Mouse (Mus musculus): ENCODE measurements at regions not wholly inside any gene's neighbourhood (a gene's known extent, or its start where the extent isn't known, plus 50 kb on each side); places are given as distances from the start of the nearest gene placed in this dataset.
A peak's percentile ranks its signal among the peaks of the same experiment; 100 is the strongest.

DNA sequence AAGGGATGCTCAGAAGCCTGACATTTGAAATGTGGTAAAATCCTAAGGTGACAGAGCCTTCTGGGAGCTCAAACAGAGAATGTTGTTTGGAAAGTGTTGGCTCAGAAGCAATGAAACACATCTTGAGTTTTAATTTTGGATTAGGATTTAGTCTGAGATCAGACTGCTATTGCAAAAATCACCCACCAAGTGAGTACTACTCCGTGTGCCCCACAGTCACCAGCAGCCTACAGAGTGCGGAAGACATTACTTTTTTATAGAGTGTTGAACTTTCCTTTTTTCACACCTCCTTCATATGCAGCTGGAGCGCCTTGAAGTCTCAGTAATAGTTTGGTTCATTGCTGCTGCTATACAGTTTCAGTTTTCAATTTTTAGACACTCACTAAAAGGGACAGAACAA is 805.1 kb upstream of the Pcdh17 start:
- peak in 1 of 2 experiments; percentile 11 for DNase-seq (ENCODE audit: extremely low spot score in 1 of 2, low spot score in 2 of 2)
- no peak for TF ChIP-seq CTCF (IDR thresholded peaks at IDR 0.05)
- Histone ChIP-seq H3K27ac (no peak overlapping the region; the same call in 1 of the 2 replicates), H3K4me3 (no peak overlapping the region)
- intact Hi-C loops (cut with DNase I) = loop anchor here (2.0 kb wide), 1 partner anchor 392 kb away; no protein-coding TSS in a partner anchor

DNA sequence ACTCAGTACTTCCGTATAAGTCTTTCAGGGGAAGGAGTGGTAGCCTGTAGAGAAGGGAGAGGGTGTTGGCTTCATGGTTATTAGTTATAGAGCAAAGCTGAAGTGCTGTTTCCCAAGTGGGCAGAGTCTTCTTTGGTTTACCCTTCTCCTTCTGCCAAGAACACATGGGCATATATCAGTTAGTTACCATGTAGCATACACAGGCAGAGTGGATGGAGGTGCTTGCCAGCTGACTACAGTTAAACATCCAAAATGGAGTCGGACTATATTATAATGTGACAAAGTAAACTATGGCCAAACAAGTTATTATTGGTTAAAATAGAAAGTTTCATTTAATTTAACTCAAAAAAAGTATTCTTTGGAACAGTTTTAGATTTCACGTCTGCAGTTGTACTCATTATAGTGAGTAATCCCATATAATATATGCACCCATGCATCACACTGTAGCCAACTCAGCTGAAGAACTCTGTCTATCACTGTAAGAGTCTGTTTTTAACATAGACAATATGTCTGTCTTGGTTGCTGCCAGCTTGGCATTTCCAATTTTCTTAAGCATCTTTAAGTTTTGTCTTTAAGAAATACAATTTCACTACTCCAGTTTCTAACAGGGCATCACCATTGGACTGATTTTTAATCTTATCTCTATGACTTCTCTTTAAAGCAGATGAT is 803.4 kb upstream of the Pcdh17 start:
- H3K4me3 ChIP-seq = no peak overlapping the region
- DNase-seq (ENCODE audit: extremely low spot score in 1 of 2, low spot score in 2 of 2) = no peak
- intact Hi-C loops (cut with DNase I) = loop anchor here (2.0 kb wide), 1 partner anchor 393 kb away; no protein-coding TSS in a partner anchor
- TF ChIP-seq CTCF (IDR thresholded peaks at IDR 0.05) = no peak
- H3K27ac ChIP-seq = no peak overlapping the region

DNA sequence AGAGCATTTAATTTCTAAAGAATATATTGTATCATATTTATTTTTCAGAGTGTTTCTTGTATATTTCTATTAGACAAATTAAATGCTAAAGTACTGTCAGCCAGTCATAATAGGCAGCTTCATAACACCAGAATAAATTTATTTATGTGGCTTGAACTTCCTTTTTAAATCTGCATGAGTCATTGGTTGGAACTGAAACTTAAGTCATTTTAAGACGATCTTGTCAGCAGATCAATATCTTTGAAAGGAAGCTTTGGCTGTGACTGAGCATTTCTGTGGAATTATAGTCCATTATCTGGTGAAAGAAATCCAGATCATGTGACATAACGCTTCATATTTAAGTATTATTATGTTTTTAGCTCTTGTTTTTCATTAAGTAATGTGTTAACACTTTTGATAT is 794.7 kb upstream of the Pcdh17 start:
- no peak overlapping the region for H3K4me3 ChIP-seq
- intact Hi-C loops (cut with DNase I) = no loop called here
- no peak overlapping the region for H3K27ac ChIP-seq
- TF ChIP-seq CTCF (IDR thresholded peaks at IDR 0.05) = no peak
- DNase-seq (ENCODE audit: extremely low spot score in 1 of 2, low spot score in 2 of 2) = no peak

DNA sequence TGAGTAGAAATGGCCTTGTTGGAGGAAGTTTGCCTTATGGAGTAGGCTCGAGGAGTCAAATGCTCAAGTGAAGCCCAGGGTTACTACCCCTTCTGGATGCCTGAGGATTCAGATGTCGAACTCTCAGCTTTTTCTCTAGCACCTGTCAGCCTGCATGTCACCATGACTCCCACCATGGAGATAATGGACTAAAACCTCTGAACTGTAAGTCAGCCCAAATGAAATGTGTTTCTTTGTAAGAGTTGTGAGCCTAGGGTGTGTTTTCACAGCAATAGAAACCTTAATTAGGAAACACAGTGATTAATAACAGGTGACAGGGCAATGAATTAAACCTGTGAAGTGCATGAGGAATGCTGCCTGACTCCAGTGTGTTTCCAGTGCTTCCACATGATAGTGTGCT is 779.3 kb upstream of the Pcdh17 start:
- intact Hi-C loops (cut with DNase I) = no loop called here
- H3K27ac ChIP-seq = no peak overlapping the region
- no peak for DNase-seq (ENCODE audit: extremely low spot score in 1 of 2, low spot score in 2 of 2)
- TF ChIP-seq CTCF (IDR thresholded peaks at IDR 0.05) = no peak
- no peak overlapping the region for H3K4me3 ChIP-seq
